Mouse (Mus musculus) midbrain, embryonic 11.5 days (tissue): ENCODE measurements at regions not wholly inside any gene's neighbourhood (a gene's known extent, or its start where the extent isn't known, plus 50 kb on each side); places are given as distances from the start of the nearest gene placed in this dataset.

Experiments
- ATAC-seq: fragments of 200-750 bp; cut with Nextera tagmentation; 2 replicates; pipeline ENCODE4 v1.8.0; 2017; ENCODE audit warnings: moderate TSS enrichment, moderate library complexity; ENCODE audit not compliant: low FRiP score
- DNase-seq: peaks from one replicate; pipeline ENCODE4 v3.0.0; 2015; ENCODE audit warnings: low spot score; ENCODE audit errors: missing footprints
- H3K27ac ChIP-seq: fragments of 300-500 bp; sonication (generic); 2 replicates; pipeline ENCODE4 v1.5.1; 2014; ENCODE audit warnings: low read depth, low read length
- H3K27me3 ChIP-seq: fragments of 300-500 bp; sonication (generic); 2 replicates; pipeline ENCODE4 v1.6.1; 2014; ENCODE audit warnings: mild to moderate bottlenecking, low read length, moderate library complexity, mixed read lengths; ENCODE audit not compliant: control insufficient read depth, insufficient read depth
- H3K36me3 ChIP-seq: fragments of 300-500 bp; sonication (generic); 2 replicates; pipeline ENCODE4 v1.6.1; 2014; ENCODE audit warnings: mild to moderate bottlenecking, low read length, moderate library complexity, mixed read lengths; ENCODE audit not compliant: control insufficient read depth, insufficient read depth
- H3K4me1 ChIP-seq: fragments of 300-500 bp; sonication (generic); 2 replicates; pipeline ENCODE4 v1.6.1; 2014; ENCODE audit warnings: low read length; ENCODE audit not compliant: control insufficient read depth, insufficient read depth
- H3K4me2 ChIP-seq: fragments of 300-500 bp; sonication (generic); 2 replicates; pipeline ENCODE4 v1.6.1; 2014; ENCODE audit warnings: mild to moderate bottlenecking, moderate library complexity
- H3K4me3 ChIP-seq: fragments of 300-500 bp; sonication (generic); 2 replicates; pipeline ENCODE4 v1.5.1; 2014; ENCODE audit warnings: low read depth, low read length
- H3K9ac ChIP-seq: fragments of 300-500 bp; sonication (generic); 2 replicates; pipeline ENCODE4 v1.6.1; 2014; ENCODE audit warnings: low read length
- H3K9me3 ChIP-seq: fragments of 300-500 bp; sonication (generic); 2 replicates; pipeline ENCODE4 v1.6.1; 2016; ENCODE audit warnings: low read length; ENCODE audit not compliant: control insufficient read depth
- WGBS: fragments of 180-500 bp; shearing (Covaris S2); extraction: QIAGEN DNeasy Blood & Tissue Kit; methylation state at CpG from one replicate; pipeline ENCODE4 v1.1.7; 2014; 5-methylcytosine and 5-hydroxymethylcytosine counted together

DNA sequence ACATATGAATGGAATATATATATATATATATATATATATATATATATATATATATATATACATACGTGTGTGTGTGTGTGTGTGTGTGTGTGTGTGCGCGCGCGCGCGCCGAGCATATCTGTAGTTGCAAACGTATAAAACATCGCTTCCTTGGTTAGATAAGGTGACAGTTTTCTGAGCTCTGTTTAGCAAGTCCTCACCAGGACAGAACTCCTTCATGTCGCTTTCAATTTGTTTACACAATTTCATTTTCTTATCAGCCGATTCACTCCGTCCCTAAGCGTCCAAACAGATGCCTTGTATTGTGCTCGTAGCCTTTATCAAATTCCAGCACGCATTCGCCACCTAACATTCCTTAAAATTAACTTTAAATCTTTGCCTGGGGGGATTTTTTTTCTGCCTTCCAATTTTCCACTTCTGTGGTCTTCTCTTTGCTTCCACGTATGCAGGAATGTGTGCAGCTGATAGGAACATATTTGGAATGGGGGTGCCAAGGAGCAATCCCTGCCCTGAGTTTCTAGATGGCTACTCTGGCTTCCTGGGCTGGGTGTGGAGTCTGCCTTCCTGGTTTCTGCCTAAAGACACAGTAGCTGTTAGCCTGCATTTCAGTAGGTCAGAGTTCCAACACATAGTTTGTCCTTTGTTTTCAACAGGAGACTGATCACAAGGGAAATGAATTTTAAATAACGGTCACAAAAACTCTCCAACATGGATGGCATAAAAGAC lies 575.7 kb downstream of the Robo2 start:
- Histone ChIP-seq H3K4me1 (no peaks in the 10 kb centered on the region), H3K9me3 (no peaks in the 10 kb centered on the region), H3K4me3 (no peak overlapping the region), H3K9ac (no peak overlapping the region), H3K36me3 (no peaks in the 10 kb centered on the region), H3K27me3 (no peaks in the 10 kb centered on the region), H3K4me2 (no peak overlapping the region), H3K27ac (no peak overlapping the region)
- DNase-seq (no peak), ATAC-seq (no peak)
- WGBS: 92% methylated on average over 19 of the region's 19 CpGs

DNA sequence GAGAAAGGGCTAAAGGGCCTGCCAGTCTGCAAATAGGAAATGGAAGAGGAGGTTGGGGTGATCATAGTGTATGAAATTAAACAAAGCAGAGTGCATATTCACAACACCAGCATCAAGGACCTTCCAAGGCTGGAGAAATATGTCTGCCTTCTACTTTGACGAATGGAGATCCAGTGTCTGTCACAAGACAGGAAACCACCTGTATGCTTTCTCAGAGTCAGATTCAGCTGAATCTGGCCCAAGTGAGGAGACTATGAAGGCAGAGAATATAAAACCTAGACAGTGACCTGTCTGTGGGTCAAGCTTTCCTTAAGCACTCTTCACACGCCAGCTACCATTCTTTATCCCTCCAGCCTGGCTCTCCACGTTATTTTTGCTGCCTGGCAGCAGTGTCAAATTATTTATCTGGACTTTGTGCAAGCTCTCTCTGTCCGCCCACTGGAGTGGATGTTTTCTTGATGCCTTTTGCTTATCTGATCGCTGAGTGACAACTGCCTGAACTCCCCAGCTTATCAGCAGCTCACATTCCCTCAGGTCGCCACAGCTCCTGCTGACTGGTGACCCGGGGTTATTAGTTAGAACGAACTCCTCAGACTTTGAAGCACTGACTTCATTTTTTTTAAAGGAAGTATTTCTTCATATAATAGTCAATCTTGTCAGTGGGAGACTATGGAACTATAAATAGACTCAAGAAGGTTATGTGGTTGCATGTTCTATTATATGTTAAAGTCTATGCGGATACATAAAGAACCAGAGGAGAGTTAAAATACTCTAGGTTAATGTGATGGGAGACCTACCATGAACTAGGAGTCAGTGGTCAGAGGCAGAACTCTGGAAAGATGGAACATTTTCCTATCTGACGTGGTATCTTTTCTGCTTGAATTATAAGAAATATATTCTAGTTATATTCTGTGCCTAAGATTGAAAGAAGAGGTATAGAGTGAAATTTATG lies 590.0 kb downstream of the Robo2 start:
- H3K9ac ChIP-seq: no peak overlapping the region
- ATAC-seq (no peak), DNase-seq (no peak)
- H3K36me3 ChIP-seq: no peaks in the 10 kb centered on the region
- H3K4me2 ChIP-seq: no peak overlapping the region
- no peaks in the 10 kb centered on the region for H3K4me1 ChIP-seq
- H3K4me3 ChIP-seq: no peak overlapping the region
- H3K9me3 ChIP-seq: no peaks in the 10 kb centered on the region
- H3K27ac ChIP-seq: no peak overlapping the region
- WGBS: 78% methylated on average over 10 of the region's 10 CpGs
- H3K27me3 ChIP-seq: no peaks in the 10 kb centered on the region

- Histone ChIP-seq H3K4me3 (no peak overlapping the region), H3K27ac (no peak overlapping the region), H3K4me1 (no peaks in the 10 kb centered on the region), H3K36me3 (no peaks in the 10 kb centered on the region), H3K9ac (no peak overlapping the region), H3K4me2 (no peak overlapping the region), H3K27me3 (no peaks in the 10 kb centered on the region), H3K9me3 (no peaks in the 10 kb centered on the region)
- DNase-seq: no peak
- 94% methylated on average over 3 of the region's 3 CpGs for WGBS
- no peak for ATAC-seq
These were observed 607.1 kb downstream of the Robo2 start for GRCm38 (mm10) chr16:73804572-73804971.

DNA sequence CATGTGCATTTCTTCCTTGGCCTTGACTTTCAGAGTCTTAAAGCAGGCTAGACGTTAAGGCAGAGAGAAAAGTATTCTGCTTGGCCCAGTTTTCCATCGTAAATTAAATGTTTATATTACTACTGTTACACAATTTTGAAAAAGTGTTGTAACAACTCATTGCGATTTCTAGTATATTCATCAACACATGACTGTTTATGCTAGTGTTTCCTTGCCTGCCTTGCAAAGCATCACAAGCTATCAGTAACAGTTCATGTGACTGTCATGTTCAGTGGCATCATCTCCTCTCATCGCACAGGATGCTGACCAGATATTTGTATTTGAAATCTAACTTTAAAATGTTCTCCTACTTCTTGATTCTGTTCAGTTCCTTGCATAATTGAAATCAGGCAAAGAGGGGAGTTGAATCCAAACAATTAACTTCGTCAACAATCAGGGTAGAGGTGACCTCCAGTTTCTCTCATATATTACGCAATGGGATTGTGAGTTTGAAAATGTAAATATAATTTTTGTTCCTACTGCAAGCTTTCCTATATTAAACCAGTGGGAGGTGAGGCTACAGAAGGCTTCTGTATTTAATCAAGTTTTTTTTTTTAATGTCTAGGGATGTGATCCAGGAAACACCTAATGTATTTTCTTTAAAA lies 615.0 kb downstream of the Robo2 start:
- H3K27me3 ChIP-seq: no peaks in the 10 kb centered on the region
- H3K36me3 ChIP-seq: no peaks in the 10 kb centered on the region
- H3K9me3 ChIP-seq: no peaks in the 10 kb centered on the region
- no peak overlapping the region for H3K27ac ChIP-seq
- no peak overlapping the region for H3K4me3 ChIP-seq
- H3K9ac ChIP-seq: no peak overlapping the region
- WGBS: 91% methylated on average over 6 of the region's 6 CpGs
- H3K4me2 ChIP-seq: no peak overlapping the region
- no peak for DNase-seq
- no peak for ATAC-seq
- H3K4me1 ChIP-seq: no peaks in the 10 kb centered on the region

DNA sequence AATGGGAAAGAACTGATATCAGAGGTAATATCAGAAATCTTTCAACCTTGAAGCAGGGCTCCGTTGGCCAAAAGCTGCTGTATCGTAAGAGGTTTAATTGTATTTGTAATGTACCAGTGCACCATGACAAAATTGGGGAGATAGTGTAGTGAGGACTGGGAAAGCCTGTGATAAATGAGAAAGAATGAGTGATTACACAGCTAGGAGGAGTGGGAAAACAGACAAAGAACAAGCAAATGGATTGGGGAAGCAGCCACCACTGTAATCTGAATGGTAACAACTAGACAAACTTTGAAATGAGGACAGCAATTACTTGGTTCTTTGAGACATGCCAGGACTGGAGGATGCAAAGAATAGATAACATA lies 626.6 kb downstream of the Robo2 start:
- 81% methylated on average over 2 of the region's 2 CpGs for WGBS
- Histone ChIP-seq H3K9me3 (no peaks in the 10 kb centered on the region), H3K4me1 (no peaks in the 10 kb centered on the region), H3K9ac (no peak overlapping the region), H3K27me3 (no peaks in the 10 kb centered on the region), H3K4me3 (no peak overlapping the region), H3K4me2 (no peak overlapping the region), H3K27ac (no peak overlapping the region), H3K36me3 (no peaks in the 10 kb centered on the region)
- DNase-seq: no peak
- no peak for ATAC-seq

DNA sequence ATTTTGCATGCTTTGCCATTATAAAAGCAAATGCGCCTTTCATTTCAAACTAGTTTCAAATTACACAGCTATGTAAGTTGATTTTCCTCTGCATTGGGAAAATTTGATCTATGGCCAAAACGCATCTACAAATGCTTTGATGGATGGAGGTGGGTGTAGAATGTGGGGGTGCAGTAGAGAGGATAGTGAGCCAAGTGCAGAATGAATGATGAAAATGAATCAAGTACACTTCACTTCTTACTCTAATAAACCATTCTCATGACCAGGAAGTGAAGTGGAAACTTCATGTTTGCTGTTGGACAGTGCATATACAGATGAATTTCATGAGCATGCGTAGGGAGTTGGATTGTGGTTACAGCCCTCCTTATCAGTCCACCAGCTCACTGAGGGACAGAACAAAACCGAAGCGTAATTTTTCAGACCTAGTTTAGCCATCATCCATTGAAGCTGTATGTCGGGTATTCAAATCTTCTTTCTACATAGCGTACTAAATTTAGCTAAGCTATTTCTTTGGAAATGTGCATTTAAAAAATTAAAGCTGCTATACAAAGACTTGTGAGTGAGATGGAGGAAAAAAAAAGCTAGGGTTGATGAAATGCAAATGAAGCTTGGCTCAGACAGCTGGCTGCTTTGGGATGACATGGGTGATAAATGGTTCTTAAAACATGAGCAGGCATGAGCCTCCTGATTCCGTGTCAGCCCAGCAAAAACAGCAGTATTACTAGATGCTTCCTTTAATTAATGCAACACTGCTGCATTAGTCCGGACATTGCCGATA lies 627.1 kb downstream of the Robo2 start:
- 90% methylated on average over 10 of the region's 10 CpGs for WGBS
- Histone ChIP-seq H3K4me3 (no peak overlapping the region), H3K4me1 (no peaks in the 10 kb centered on the region), H3K36me3 (no peaks in the 10 kb centered on the region), H3K9me3 (no peaks in the 10 kb centered on the region), H3K9ac (no peak overlapping the region), H3K27ac (no peak overlapping the region), H3K4me2 (no peak overlapping the region), H3K27me3 (no peaks in the 10 kb centered on the region)
- DNase-seq (no peak), ATAC-seq (no peak)

GRCm38 (mm10) chr16:73772454-73772853 lies 639.2 kb downstream of the Robo2 start:
- ATAC-seq: no peak
- no peak overlapping the region for H3K4me2 ChIP-seq
- H3K9ac ChIP-seq: no peak overlapping the region
- H3K4me3 ChIP-seq: no peak overlapping the region
- H3K27me3 ChIP-seq: no peaks in the 10 kb centered on the region
- H3K27ac ChIP-seq: no peak overlapping the region
- no peaks in the 10 kb centered on the region for H3K9me3 ChIP-seq
- no peaks in the 10 kb centered on the region for H3K36me3 ChIP-seq
- DNase-seq: no peak
- no peaks in the 10 kb centered on the region for H3K4me1 ChIP-seq
- WGBS: 88% methylated on average over 5 of the region's 5 CpGs

- Histone ChIP-seq H3K9me3 (no peaks in the 10 kb centered on the region), H3K27ac (no peak overlapping the region), H3K27me3 (no peaks in the 10 kb centered on the region), H3K9ac (no peak overlapping the region), H3K4me1 (no peaks in the 10 kb centered on the region), H3K4me2 (no peak overlapping the region), H3K4me3 (no peak overlapping the region), H3K36me3 (no peaks in the 10 kb centered on the region)
- ATAC-seq: no peak
- no peak for DNase-seq
- 85% methylated on average over 5 of the region's 5 CpGs for WGBS
These were observed 641.2 kb downstream of the Robo2 start for GRCm38 (mm10) chr16:73770440-73770856.
